Mouse (Mus musculus) ovary, postnatal 14 days (tissue): ENCODE results near the gene Wnk1.
A peak's percentile ranks its signal among the peaks of the same experiment; 100 is the strongest.

Experiments
- DNase-seq: peaks from one replicate; pipeline ENCODE4 v3.0.0; 2022; ENCODE audit warnings: low spot score

Wnk1 gene

GRCm38 (mm10) chr6:119903081-119903789 is 135.2 kb downstream of the Wnk1 start:
- no peak for DNase-seq

- DNase-seq, result peak; percentile 69
Observed at GRCm38 (mm10) chr6:119902204-119903080, 136.0 kb downstream of the Wnk1 start, which contains the start of gene Rad52. TSS of gene Rad52 (plus strand) at chr6:119902698.

- no peak for DNase-seq
Observed at GRCm38 (mm10) chr6:119892711-119893110, 145.8 kb downstream of the Wnk1 start.

GRCm38 (mm10) chr6:119883151-119883550 is 155.3 kb downstream of the Wnk1 start:
- DNase-seq, result no peak
